Mouse (Mus musculus) liver, embryonic 14.5 days (tissue): ENCODE results near the gene Mknk1.

Experiments
- CTCF ChIP-seq: IDR thresholded peaks from 2 replicates; pipeline ENCODE4 v1.5.1; 2016; ENCODE audit warnings: antibody characterized with exemption, low read depth, control low read depth
- EP300 ChIP-seq: IDR thresholded peaks from 2 replicates; pipeline ENCODE4 v1.6.1; 2016; ENCODE audit warnings: antibody characterized with exemption, low read depth

- TF ChIP-seq CTCF (no peak), EP300 (no peak)
Observed at GRCm38 (mm10) chr4:115885846-115886245, 46.8 kb downstream of the Mknk1 start.
